ENCODE assay signal across 26 mouse cellular contexts in the genomic region with DNA sequence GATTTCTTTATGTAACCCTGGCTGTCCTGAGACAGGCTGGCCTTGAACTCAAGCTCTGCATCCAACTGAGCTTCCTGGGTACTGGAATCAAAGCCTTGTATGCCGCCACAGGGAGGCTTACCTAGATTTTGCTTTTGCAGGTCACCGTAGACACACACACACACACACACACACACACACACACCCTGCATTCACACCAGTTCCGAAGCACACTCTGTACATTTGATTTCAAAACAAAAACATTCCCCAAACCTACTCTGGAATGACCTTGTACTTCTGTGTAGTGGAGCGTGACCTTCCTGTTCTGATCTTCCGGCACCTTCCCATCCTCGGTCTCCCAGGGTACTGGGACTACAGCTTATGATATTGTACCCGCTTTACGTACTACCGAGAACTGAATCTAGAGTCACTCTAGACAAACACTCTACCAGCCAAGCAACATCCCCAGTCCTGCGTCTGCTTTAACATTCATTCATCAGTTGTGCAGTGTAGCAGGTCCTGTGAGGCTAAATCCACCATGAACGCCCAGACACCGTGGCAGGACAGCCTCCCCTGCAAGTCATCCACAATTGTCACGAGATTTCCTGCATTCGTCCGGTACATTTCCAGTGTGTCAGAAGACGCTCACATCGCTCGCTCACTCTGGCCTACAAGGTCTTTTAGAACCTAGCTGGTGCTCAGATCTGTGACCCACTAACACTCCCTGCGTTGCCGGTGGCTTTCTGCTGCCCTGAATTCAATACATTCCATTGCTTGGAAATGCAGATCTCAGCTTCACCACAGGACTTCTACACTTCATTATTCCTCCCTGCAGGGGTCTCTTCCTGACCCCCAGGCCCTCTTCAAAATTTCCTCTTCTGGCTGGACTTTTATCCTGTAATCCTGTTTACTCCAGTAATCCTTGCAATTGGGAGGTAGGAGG. TPM values are rescaled to one million over a fixed set of nuclear protein-coding genes. Genes with fewer than 3 reads are reported as not detected.
A peak's percentile ranks its signal among the peaks of the same experiment; 100 is the strongest.
DNase-seq lines count a peak whose midpoint lies in the region; ATAC-seq and TF ChIP-seq lines count a peak whose summit lies in the region.
"Had no signal": no experiment of that assay in that cellular context is flagged by ENCODE, and none has a peak within 500 bp of the region (broad histone marks: within the 10 kb centered on the region; RNA-seq: fewer than 3 reads in every experiment).

No protein-coding gene starts in this region.

- peaks cover 32% of the 10 kb centered on the region; the same call in 1 of the 2 replicates for H3K36me3 ChIP-seq in hindbrain, postnatal 0 days (ENCODE audit: insufficient read depth, low read length)
- peaks cover 83% of the 10 kb centered on the region for H3K36me3 ChIP-seq in hindbrain, embryonic 13.5 days
- H3K36me3 ChIP-seq: heart, embryonic 10.5 days had no signal

- peak; percentile 35 for ATAC-seq in hindbrain, postnatal 0 days
- no peak for ATAC-seq in hindbrain, embryonic 13.5 days (ENCODE audit: low FRiP score)
- ATAC-seq: forebrain, embryonic 13.5 days; intestine, postnatal 0 days; liver, postnatal 0 days; lung, postnatal 0 days had no signal

- H3K4me1 ChIP-seq in hindbrain, postnatal 0 days (ENCODE audit: insufficient read depth, low read length): no peaks in the 10 kb centered on the region
- H3K4me1 ChIP-seq in hindbrain, embryonic 13.5 days (replicated peaks): 0 out of 2 replicates have a peak, but pooled peaks cover 2% of the 10 kb centered on the region
- H3K4me1 ChIP-seq: embryonic facial prominence, embryonic 12.5 days; forebrain, embryonic 13.5 days; heart, embryonic 10.5 days; limb, embryonic 12.5 days; neural tube, embryonic 12.5 days; stomach, embryonic 15.5 days had no signal

- TF ChIP-seq CTCF in hindbrain, postnatal 0 days (IDR thresholded peaks at IDR 0.05; ENCODE audit: low read depth): no peak

- H3K27ac ChIP-seq in hindbrain, postnatal 0 days: no peak overlapping the region
- no peak overlapping the region for H3K27ac ChIP-seq in hindbrain, embryonic 13.5 days
- H3K27ac ChIP-seq: embryonic facial prominence, embryonic 12.5 days; forebrain, embryonic 13.5 days; heart, embryonic 10.5 days; limb, embryonic 12.5 days; macrophage; midbrain, embryonic 10.5 days; neural tube, embryonic 12.5 days; stomach, embryonic 15.5 days had no signal

- H3K27me3 ChIP-seq in hindbrain, postnatal 0 days (ENCODE audit: insufficient read depth, low read length): no peaks in the 10 kb centered on the region
- no peaks in the 10 kb centered on the region for H3K27me3 ChIP-seq in hindbrain, embryonic 13.5 days
- H3K27me3 ChIP-seq: embryonic facial prominence, embryonic 12.5 days; forebrain, embryonic 13.5 days; limb, embryonic 12.5 days; neural tube, embryonic 12.5 days; stomach, embryonic 15.5 days had no signal

- no peak overlapping the region for H3K4me2 ChIP-seq in hindbrain, postnatal 0 days (ENCODE audit: low read depth, low read length)
- no peak overlapping the region for H3K4me2 ChIP-seq in hindbrain, embryonic 13.5 days
- H3K4me2 ChIP-seq: embryonic facial prominence, embryonic 12.5 days; forebrain, embryonic 13.5 days; limb, embryonic 12.5 days; liver, embryonic 11.5 days; neural tube, embryonic 12.5 days; stomach, embryonic 15.5 days had no signal

- no peak overlapping the region for H3K9ac ChIP-seq in hindbrain, postnatal 0 days (replicated peaks; ENCODE audit: low read length)
- no peak overlapping the region for H3K9ac ChIP-seq in hindbrain, embryonic 13.5 days
- H3K9ac ChIP-seq: embryonic facial prominence, embryonic 12.5 days; forebrain, embryonic 13.5 days; limb, embryonic 12.5 days; liver, postnatal 0 days; neural tube, embryonic 12.5 days; stomach, embryonic 15.5 days had no signal

- peak; percentile 20 to 46 for DNase-seq in adrenal gland, postnatal 36 days
- DNase-seq in adrenal gland, postnatal 4 days (ENCODE audit: low spot score in 2 of 2): no peak
- DNase-seq in hindbrain, postnatal 0 days (ENCODE audit: low spot score): no peak
- DNase-seq in ES-CJ7 (ENCODE audit: low read depth, low spot score): peak; percentile 99
- DNase-seq in brain, adult 2 months (ENCODE audit: low read depth, low spot score): peak; percentile 49
- DNase-seq in adipocyte (ENCODE audit: low spot score): no peak
- no peak for DNase-seq in gastrocnemius, postnatal 4 days (ENCODE audit: low spot score in 2 of 2)
- DNase-seq: cerebellum, adult 9-10 months; liver, postnatal 0 days; thymus, postnatal 36 days had no signal

- WGBS in hindbrain, postnatal 0 days: 35% methylated on average over 20 of the region's 20 CpGs
- 30% methylated on average over 20 of the region's 20 CpGs for WGBS in hindbrain, embryonic 13.5 days

- H3K4me3 ChIP-seq in hindbrain, postnatal 0 days (ENCODE audit: low read length): no peak overlapping the region
- H3K4me3 ChIP-seq in hindbrain, embryonic 13.5 days: no peak overlapping the region
- H3K4me3 ChIP-seq: embryonic facial prominence, embryonic 12.5 days; forebrain, embryonic 13.5 days; heart, embryonic 10.5 days; limb, embryonic 12.5 days; midbrain, embryonic 10.5 days; neural tube, embryonic 12.5 days; stomach, embryonic 15.5 days had no signal

- H3K9me3 ChIP-seq in hindbrain, postnatal 0 days (ENCODE audit: low read length): no peaks in the 10 kb centered on the region
- no peaks in the 10 kb centered on the region for H3K9me3 ChIP-seq in hindbrain, embryonic 13.5 days
- H3K9me3 ChIP-seq: embryonic facial prominence, embryonic 12.5 days; forebrain, embryonic 13.5 days; heart, embryonic 10.5 days; limb, embryonic 12.5 days; midbrain, embryonic 10.5 days; neural tube, embryonic 12.5 days; stomach, embryonic 15.5 days had no signal

RNA-seq across cellular contexts. Expression of a gene that starts 14.9 kb away (rescaled TPM):
- total RNA-seq in adrenal gland, postnatal 36 days (2021): 1 to 10 TPM; 7.0 to 8.0 TPM
- 10 to 100 TPM; 17.7 to 20.9 TPM for total RNA-seq in adrenal gland, postnatal 4 days (2021)
- total RNA-seq in hindbrain, postnatal 0 days (2014; rRNA removed): 115 and 116 TPM in 2 replicates
- 4.0 and 4.6 TPM in 2 replicates for polyA plus RNA-seq in hindbrain, postnatal 0 days (2015; fragmentation: Nextera tagmentation; extraction: Ambion mirVana)
- polyA plus RNA-seq in hindbrain, embryonic 13.5 days (2015; fragmentation: Nextera tagmentation; extraction: Ambion mirVana): 4.3 and 4.7 TPM in 2 replicates
- total RNA-seq in gastrocnemius, postnatal 4 days (2021): 10 to 100 TPM; 18.9 to 20.5 TPM
- total RNA-seq: granulocyte monocyte progenitor cell, adult 5-6 weeks; hematopoietic stem cell, adult 5-6 weeks had no signal
- polyA plus RNA-seq: macrophage had no signal

RNA-seq across cellular contexts. Expression of a gene that starts 42.9 kb away (rescaled TPM):
- 1 to 10 TPM; 2.0 to 5.1 TPM for total RNA-seq in adrenal gland, postnatal 36 days (2021)
- total RNA-seq in adrenal gland, postnatal 4 days (2021): 1 to 10 TPM; 4.1 to 6.2 TPM
- 36.5 and 49.0 TPM in 2 replicates for total RNA-seq in hindbrain, postnatal 0 days (2014; rRNA removed)
- 15.0 and 16.1 TPM in 2 replicates for polyA plus RNA-seq in hindbrain, postnatal 0 days (2015; fragmentation: Nextera tagmentation; extraction: Ambion mirVana)
- polyA plus RNA-seq in hindbrain, embryonic 13.5 days (2015; fragmentation: Nextera tagmentation; extraction: Ambion mirVana): 12.4 and 12.9 TPM in 2 replicates
- total RNA-seq in gastrocnemius, postnatal 4 days (2021): not detected
- total RNA-seq: gastrocnemius, adult 8-10 months; granulocyte monocyte progenitor cell, adult 5-6 weeks; hematopoietic stem cell, adult 5-6 weeks had no signal
- polyA plus RNA-seq: heart, postnatal 0 days; liver, postnatal 0 days; macrophage had no signal

RNA-seq across cellular contexts. Expression of a gene that starts 58.6 kb away (rescaled TPM):
- total RNA-seq in adrenal gland, postnatal 36 days (2021): under 1 TPM; 0.56 to 0.89 TPM
- 1 to 10 TPM; 2.1 to 2.5 TPM for total RNA-seq in adrenal gland, postnatal 4 days (2021)
- total RNA-seq in hindbrain, postnatal 0 days (2014; rRNA removed): 6.7 and 8.0 TPM in 2 replicates
- 4.2 and 5.7 TPM in 2 replicates for polyA plus RNA-seq in hindbrain, postnatal 0 days (2015; fragmentation: Nextera tagmentation; extraction: Ambion mirVana)
- polyA plus RNA-seq in hindbrain, embryonic 13.5 days (2015; fragmentation: Nextera tagmentation; extraction: Ambion mirVana): 0.81 and 0.83 TPM in 2 replicates
- 1 to 10 TPM; 2.5 to 4.6 TPM for total RNA-seq in gastrocnemius, postnatal 4 days (2021)
- total RNA-seq: granulocyte monocyte progenitor cell, adult 5-6 weeks; hematopoietic stem cell, adult 5-6 weeks had no signal
- polyA plus RNA-seq: limb, embryonic 12.5 days; liver, embryonic 11.5 days had no signal

RNA-seq across cellular contexts. Expression of a gene that starts 58.7 kb away (rescaled TPM):
- 10 to 100 TPM; 67.8 to 81.2 TPM for total RNA-seq in adrenal gland, postnatal 36 days (2021)
- 100 to 1,000 TPM in 1 of 2 experiments, 10 to 100 TPM in 1; 98.5 to 107 TPM for total RNA-seq in adrenal gland, postnatal 4 days (2021)
- total RNA-seq in hindbrain, postnatal 0 days (2014; rRNA removed): 22.6 and 42.7 TPM in 2 replicates
- 25.9 and 29.1 TPM in 2 replicates for polyA plus RNA-seq in hindbrain, postnatal 0 days (2015; fragmentation: Nextera tagmentation; extraction: Ambion mirVana)
- 29.0 and 29.8 TPM in 2 replicates for polyA plus RNA-seq in hindbrain, embryonic 13.5 days (2015; fragmentation: Nextera tagmentation; extraction: Ambion mirVana)
- total RNA-seq in gastrocnemius, postnatal 4 days (2021): 100 to 1,000 TPM; 195 to 196 TPM

Comparison
In these comparisons a context has a peak if more than half of its experiments do, and no peak if none do; other contexts are left out.
1. DNase-seq: peak in adrenal gland, postnatal 36 days (2 of 2), ES-CJ7 (single experiment) and brain, adult 2 months (single experiment); none in adrenal gland, postnatal 4 days (0 of 2), hindbrain, postnatal 0 days (single experiment), adipocyte (single experiment) and gastrocnemius, postnatal 4 days (0 of 2).